Mouse (Mus musculus): Measurements from ENCODE around the gene Itpa. TPM values are rescaled to one million over a fixed set of nuclear protein-coding genes. Genes with fewer than 3 reads are reported as not detected.

The Itpa gene
- polyA plus RNA-seq, 1 experiment from 2014 or later, result 123 TPM

DNA sequence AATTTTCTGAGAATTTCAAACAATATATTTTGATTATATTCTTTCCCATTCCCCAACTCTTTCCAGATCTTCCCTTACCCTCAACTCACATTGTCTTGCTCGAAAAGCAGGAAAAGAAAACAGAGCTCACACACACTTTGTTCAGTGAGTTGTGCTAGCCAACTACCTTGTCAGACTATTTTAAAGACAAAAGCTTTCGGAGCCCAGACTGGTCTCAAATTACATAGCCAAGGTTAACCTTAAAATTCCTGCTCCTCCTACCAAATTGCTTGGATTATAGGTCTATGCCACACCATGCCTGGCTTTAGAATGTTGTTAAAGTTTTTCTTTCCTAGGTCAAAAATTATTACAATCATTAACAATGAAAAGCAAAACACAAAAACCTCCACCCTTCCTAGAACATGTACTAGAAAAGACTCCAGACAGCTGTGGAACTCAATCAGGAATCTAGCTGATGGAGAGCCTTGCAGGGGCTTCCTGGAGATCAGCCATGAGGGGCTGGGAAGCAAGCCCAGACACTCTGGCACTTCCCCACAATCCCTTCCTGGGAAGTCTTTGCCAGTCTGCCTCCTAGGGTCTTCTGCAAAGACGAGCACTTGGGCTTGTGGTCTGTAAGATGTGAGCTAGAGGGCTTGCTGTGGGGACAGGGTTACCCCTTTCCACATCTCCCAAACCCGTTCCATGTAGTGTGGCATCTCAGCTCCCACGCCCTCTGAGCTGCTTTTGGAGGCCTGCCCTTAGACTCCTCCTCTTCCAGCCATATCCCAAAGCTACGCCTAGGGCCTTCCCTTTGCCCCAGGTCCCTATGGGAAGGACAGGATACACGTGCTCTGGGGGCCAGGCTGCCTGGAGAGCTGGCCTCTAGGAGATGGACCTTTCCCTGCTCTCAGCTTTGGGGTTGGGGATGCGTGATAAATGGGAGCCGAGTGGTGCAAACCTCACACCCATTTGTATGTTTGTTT, 36.9 kb downstream of the Itpa start:
- 69% methylated on average over 9 of the region's 9 CpGs for WGBS
- ATAC-seq (ENCODE audit: low FRiP score, low read depth), result peak; percentile 44; the same call in 1 of the 2 replicates

DNA sequence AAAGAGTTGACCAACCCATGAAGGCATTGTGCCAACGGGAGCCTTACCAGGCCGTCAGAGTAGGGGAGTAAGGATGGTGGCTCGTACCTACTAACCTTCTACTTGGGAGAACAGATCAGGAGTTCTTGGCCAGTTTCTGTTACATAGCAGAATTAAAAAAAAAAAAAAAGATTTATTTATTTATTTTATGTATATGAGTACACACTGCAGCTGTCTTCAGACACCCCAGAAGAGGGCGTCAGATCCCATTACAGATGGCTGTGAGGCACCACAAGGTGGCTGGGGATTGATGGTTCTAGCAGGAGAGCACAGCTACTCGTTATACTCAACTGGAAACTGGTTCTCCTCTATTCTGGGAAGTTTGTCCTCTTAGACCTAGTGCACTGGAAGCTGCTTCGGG, 37.8 kb downstream of the Itpa start:
- H3K27ac ChIP-seq (replicated peaks), result no peak overlapping the region
- H3K36me3 ChIP-seq, result peaks cover 30% of the 10 kb centered on the region
- no peak overlapping the region for H3K4me2 ChIP-seq
- ATAC-seq (ENCODE audit: low FRiP score, low read depth), result no peak
- H3K4me1 ChIP-seq (replicated peaks), result no peaks in the 10 kb centered on the region
- no peaks in the 10 kb centered on the region for H3K9me3 ChIP-seq
- WGBS, result 73% methylated on average over 6 of the region's 6 CpGs
- no peaks in the 10 kb centered on the region for H3K27me3 ChIP-seq
- H3K9ac ChIP-seq, result no peak overlapping the region
- H3K4me3 ChIP-seq, result no peak overlapping the region

More for the DNA sequence above, 36.9 kb downstream of the Itpa start:
- no peaks in the 10 kb centered on the region for H3K4me1 ChIP-seq (replicated peaks)
- 0 out of 2 replicates have a peak overlapping the region, but pooled peaks have one; percentile 35 for H3K27ac ChIP-seq (replicated peaks)
- H3K27me3 ChIP-seq, result 0 out of 2 replicates have a peak, but pooled peaks cover 3% of the 10 kb centered on the region
- H3K36me3 ChIP-seq, result peaks cover 21% of the 10 kb centered on the region
- H3K9me3 ChIP-seq, result no peaks in the 10 kb centered on the region
- no peak overlapping the region for H3K4me3 ChIP-seq
- H3K4me2 ChIP-seq, result no peak overlapping the region
- no peak overlapping the region for H3K9ac ChIP-seq

DNA sequence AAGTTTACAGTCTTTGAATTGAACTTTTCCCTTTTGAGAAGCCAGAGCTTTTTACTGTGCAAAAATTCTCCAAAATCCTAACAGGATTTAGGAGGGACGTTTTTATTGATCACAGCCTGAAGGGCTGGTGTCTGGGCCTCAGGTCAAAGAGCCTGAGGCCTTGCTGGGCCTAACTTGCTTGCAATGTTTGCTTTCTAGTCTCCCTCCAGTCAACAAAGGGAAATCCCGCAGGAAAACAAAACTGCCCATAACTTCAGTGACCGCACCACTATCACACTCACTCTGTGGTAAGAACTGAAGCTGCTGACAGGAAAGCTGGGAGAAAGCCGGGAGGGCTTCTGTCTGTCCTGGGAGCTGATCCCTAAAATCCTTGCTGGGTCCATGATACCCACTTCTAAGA, 39.2 kb downstream of the Itpa start:
- Histone ChIP-seq H3K27ac (replicated peaks) (no peak overlapping the region), H3K9ac (no peak overlapping the region), H3K4me3 (no peak overlapping the region), H3K36me3 (peaks cover 44% of the 10 kb centered on the region), H3K4me1 (replicated peaks) (no peaks in the 10 kb centered on the region), H3K9me3 (no peaks in the 10 kb centered on the region), H3K27me3 (no peaks in the 10 kb centered on the region), H3K4me2 (no peak overlapping the region)
- WGBS, result 80% methylated on average over 4 of the region's 4 CpGs
- no peak for ATAC-seq (ENCODE audit: low FRiP score, low read depth)

DNA sequence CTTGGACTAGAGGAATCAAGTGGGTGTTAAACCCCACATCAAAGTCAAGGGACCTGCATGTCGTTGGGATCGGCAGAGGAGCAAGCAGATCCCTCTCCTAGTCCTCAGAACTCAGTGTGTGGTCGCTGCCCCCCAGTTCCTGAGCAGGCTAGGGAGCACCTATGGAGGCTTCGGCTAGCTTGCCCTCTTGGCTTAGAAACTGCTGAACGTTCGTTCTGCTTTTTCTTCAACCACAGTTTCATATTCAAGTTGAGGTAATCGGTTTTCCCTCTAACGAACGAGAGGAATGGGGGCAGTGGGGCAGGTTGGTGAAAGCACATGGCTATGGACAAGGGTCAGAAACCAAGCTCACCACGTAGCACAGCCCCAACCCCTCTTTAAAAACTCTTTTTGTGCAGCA, 39.6 kb downstream of the Itpa start:
- Histone ChIP-seq H3K36me3 (peaks cover 49% of the 10 kb centered on the region), H3K4me1 (replicated peaks) (no peaks in the 10 kb centered on the region), H3K9me3 (no peaks in the 10 kb centered on the region), H3K27ac (replicated peaks) (no peak overlapping the region), H3K4me2 (no peak overlapping the region), H3K9ac (no peak overlapping the region), H3K4me3 (no peak overlapping the region), H3K27me3 (no peaks in the 10 kb centered on the region)
- 74% methylated on average over 10 of the region's 10 CpGs for WGBS
- no peak for ATAC-seq (ENCODE audit: low FRiP score, low read depth)

DNA sequence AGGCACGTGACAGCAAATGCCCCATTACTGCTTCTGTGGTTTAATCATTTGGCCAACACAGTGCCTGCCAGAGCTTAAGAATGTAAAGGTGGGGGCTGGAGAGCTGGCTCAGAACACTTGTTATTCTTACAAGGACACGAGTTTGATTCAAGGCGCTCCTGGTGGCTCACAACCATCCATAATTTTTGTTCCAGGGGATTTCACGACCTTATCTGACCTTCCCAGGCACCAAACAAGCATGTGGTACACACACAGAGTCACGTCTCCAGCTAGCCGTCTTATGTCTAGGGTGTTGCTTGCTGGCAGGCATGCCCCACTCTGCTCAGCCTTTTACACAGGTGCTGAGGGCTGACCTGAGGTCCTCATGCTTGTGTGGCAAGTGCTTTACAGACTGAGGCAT, 50.5 kb downstream of the Itpa start:
- H3K27ac ChIP-seq (replicated peaks), result no peak overlapping the region
- H3K4me2 ChIP-seq, result no peak overlapping the region
- WGBS, result 82% methylated on average over 6 of the region's 6 CpGs
- ATAC-seq (ENCODE audit: low FRiP score, low read depth), result no peak
- H3K9ac ChIP-seq, result no peak overlapping the region
- H3K4me3 ChIP-seq, result no peak overlapping the region
- no peaks in the 10 kb centered on the region for H3K4me1 ChIP-seq (replicated peaks)
- H3K36me3 ChIP-seq, result peaks cover 73% of the 10 kb centered on the region
- H3K9me3 ChIP-seq, result no peaks in the 10 kb centered on the region
- no peaks in the 10 kb centered on the region for H3K27me3 ChIP-seq

DNA sequence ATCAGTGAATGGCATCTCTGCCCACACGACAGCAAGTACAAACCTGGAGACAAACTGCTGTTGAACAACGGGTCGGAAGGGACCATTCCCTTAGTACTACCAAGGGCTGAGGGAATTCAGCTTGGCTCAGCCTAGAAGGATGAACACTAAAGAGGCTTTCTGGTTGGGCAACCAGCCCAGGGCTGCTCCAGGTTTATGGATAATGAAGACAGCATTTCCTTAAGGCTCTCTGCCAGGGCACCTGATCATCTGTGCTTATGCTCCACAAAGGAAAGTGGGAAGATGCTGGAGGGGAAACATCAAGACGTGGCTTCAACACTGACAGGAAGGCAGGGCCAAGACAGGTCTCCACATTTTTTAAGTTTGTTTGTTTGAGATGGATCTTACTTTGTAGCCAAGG, 57.0 kb downstream of the Itpa start:
- Histone ChIP-seq H3K36me3 (peaks cover 86% of the 10 kb centered on the region), H3K9me3 (no peaks in the 10 kb centered on the region), H3K27me3 (no peaks in the 10 kb centered on the region), H3K4me1 (replicated peaks) (no peaks in the 10 kb centered on the region), H3K27ac (replicated peaks) (no peak overlapping the region), H3K4me3 (no peak overlapping the region), H3K9ac (no peak overlapping the region), H3K4me2 (no peak overlapping the region)
- 85% methylated on average over 4 of the region's 4 CpGs for WGBS
- no peak for ATAC-seq (ENCODE audit: low FRiP score, low read depth)

DNA sequence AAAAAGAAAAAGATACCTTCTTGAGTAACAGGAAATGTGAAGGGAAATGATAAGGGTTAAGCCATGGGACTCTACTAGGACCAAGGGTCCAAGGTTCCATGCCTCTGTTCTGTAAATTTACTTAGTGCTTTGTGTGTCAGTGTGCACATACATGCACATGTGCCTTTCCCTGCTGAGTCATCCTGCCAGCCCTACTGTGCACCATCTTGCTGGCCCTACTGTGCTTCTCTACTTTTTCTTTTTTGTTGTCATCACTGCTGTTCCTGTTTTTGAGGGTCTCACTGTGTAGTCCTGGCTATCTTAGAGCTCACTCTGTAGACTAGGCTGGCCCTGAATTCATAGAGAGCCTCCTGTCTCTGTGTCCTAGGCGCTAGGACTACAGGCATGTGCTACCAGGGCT, 60.3 kb downstream of the Itpa start:
- no peak overlapping the region for H3K9ac ChIP-seq
- no peaks in the 10 kb centered on the region for H3K9me3 ChIP-seq
- H3K4me1 ChIP-seq (replicated peaks), result no peaks in the 10 kb centered on the region
- no peak overlapping the region for H3K4me3 ChIP-seq
- H3K27ac ChIP-seq (replicated peaks), result no peak overlapping the region
- H3K4me2 ChIP-seq, result no peak overlapping the region
- no peak for ATAC-seq (ENCODE audit: low FRiP score, low read depth)
- H3K36me3 ChIP-seq, result peaks cover 91% of the 10 kb centered on the region
- H3K27me3 ChIP-seq, result no peaks in the 10 kb centered on the region
- WGBS, result 94% methylated on average over 1 of the region's 1 CpGs

DNA sequence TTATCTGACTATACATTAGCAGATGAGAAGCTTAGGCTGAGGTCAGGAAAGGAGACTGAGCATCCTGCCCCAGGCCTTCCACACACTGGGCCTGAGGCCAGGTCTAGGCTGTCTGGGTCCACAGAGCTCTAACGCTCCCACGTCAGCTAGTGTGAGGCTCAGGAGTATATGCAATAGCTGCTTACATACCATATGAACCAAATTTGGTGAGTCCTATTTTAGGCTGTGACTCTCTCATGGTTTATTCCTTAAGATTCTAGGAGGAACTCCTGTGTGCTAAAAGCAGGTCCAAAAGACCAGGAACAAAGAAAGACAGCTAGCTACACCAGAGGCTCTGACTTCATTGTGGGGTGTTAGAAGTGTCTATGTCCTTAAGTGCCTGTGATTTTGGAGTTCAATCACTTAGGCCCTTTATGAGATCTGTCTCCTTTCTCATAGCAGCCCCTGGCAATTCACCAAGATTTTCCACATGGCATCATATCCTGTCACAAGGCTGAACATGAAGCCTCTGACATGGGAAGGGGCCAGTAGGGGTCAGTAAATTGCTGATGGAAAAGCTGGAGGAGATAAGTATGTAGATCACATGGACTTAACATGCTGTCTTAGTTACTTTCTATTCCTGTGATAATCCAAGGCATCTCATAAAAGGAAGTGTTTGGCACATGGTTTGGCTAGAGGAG, 61.6 kb downstream of the Itpa start:
- H3K4me1 ChIP-seq (replicated peaks), result no peaks in the 10 kb centered on the region
- no peak overlapping the region for H3K4me2 ChIP-seq
- no peaks in the 10 kb centered on the region for H3K27me3 ChIP-seq
- 98% methylated on average over 2 of the region's 2 CpGs for WGBS
- ATAC-seq (ENCODE audit: low FRiP score, low read depth), result no peak
- H3K9ac ChIP-seq, result no peak overlapping the region
- no peak overlapping the region for H3K4me3 ChIP-seq
- H3K27ac ChIP-seq (replicated peaks), result no peak overlapping the region
- no peaks in the 10 kb centered on the region for H3K9me3 ChIP-seq
- peaks cover 91% of the 10 kb centered on the region for H3K36me3 ChIP-seq

DNA sequence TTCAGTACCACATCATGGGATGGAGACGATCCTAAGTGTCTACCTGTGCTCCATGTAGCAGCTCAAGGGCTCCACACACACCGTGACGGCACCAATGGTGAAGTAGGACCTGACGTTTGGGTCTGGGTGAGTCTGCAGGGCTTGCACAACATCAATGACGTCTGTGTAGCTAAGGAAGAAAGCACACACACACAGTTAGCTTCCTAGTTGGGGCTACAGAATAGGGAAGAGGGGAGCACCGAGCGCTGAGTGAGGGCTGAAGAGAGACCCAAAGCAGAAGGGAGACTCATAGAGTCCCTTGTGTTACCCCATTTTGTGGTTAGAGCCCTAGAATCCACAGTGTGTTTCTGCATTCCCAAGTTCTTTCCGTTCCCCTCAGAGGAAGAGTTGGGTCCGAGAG, 63.3 kb downstream of the Itpa start:
- H3K4me3 ChIP-seq, result no peak overlapping the region
- no peak for ATAC-seq (ENCODE audit: low FRiP score, low read depth)
- no peak overlapping the region for H3K4me2 ChIP-seq
- H3K36me3 ChIP-seq, result peaks cover 91% of the 10 kb centered on the region
- no peaks in the 10 kb centered on the region for H3K4me1 ChIP-seq (replicated peaks)
- H3K9ac ChIP-seq, result no peak overlapping the region
- no peaks in the 10 kb centered on the region for H3K27me3 ChIP-seq
- no peaks in the 10 kb centered on the region for H3K9me3 ChIP-seq
- H3K27ac ChIP-seq (replicated peaks), result no peak overlapping the region
- WGBS, result 91% methylated on average over 9 of the region's 9 CpGs

Other genes with a start within 250 kb of the Itpa start
- gene Vps16, start 243.3 kb upstream of the Itpa start, polyA plus RNA-seq (2015; fragmentation: Nextera tagmentation; extraction: Ambion mirVana), result 102 and 105 TPM in 2 replicates
- 12.5 and 13.2 TPM in 2 replicates for gene Pced1a, start 242.9 kb upstream of the Itpa start, polyA plus RNA-seq (2015; fragmentation: Nextera tagmentation; extraction: Ambion mirVana)
- 133 and 145 TPM in 2 replicates for gene Ptpra, start 217.3 kb upstream of the Itpa start, polyA plus RNA-seq (2015; fragmentation: Nextera tagmentation; extraction: Ambion mirVana)
- gene Mrps26, start 103.9 kb upstream of the Itpa start, polyA plus RNA-seq (2015; fragmentation: Nextera tagmentation; extraction: Ambion mirVana), result 100 and 106 TPM in 2 replicates
- gene Oxt, start 91.4 kb upstream of the Itpa start, polyA plus RNA-seq (2015; fragmentation: Nextera tagmentation; extraction: Ambion mirVana), result 0.42 TPM in 1 of 2 replicates, not detected in the other
- not detected in 2 replicates for gene Avp, start 85.1 kb upstream of the Itpa start, polyA plus RNA-seq (2015; fragmentation: Nextera tagmentation; extraction: Ambion mirVana)
- 9.5 and 11.4 TPM in 2 replicates for gene Fastkd5, start 37.6 kb upstream of the Itpa start, polyA plus RNA-seq (2015; fragmentation: Nextera tagmentation; extraction: Ambion mirVana)
- 9.0 and 10.0 TPM in 2 replicates for gene Ubox5, start 37.6 kb upstream of the Itpa start, polyA plus RNA-seq (2015; fragmentation: Nextera tagmentation; extraction: Ambion mirVana)
- gene Lzts3, start 24.8 kb upstream of the Itpa start, polyA plus RNA-seq (2015; fragmentation: Nextera tagmentation; extraction: Ambion mirVana), result 17.9 and 19.8 TPM in 2 replicates
- 66.6 and 72.6 TPM in 2 replicates for gene Ddrgk1, start 3.0 kb upstream of the Itpa start, polyA plus RNA-seq (2015; fragmentation: Nextera tagmentation; extraction: Ambion mirVana)
- gene Slc4a11, start 29.9 kb downstream of the Itpa start, polyA plus RNA-seq (2015; fragmentation: Nextera tagmentation; extraction: Ambion mirVana), result 0.52 and 0.64 TPM in 2 replicates
- gene 4930402H24Rik, start 238.8 kb downstream of the Itpa start, polyA plus RNA-seq (2015; fragmentation: Nextera tagmentation; extraction: Ambion mirVana), result 86.1 and 90.7 TPM in 2 replicates
- gene Atrn, start 238.9 kb downstream of the Itpa start, polyA plus RNA-seq (2015; fragmentation: Nextera tagmentation; extraction: Ambion mirVana), result 14.8 and 15.0 TPM in 2 replicates